Mouse (Mus musculus): ENCODE measurements around the gene Ankrd28. TPM values are rescaled to one million over a fixed set of nuclear protein-coding genes. Genes with fewer than 3 reads are reported as not detected.

Gene Ankrd28
- polyA plus RNA-seq, 1 experiment from 2014 or later = 7.9 TPM

- Histone ChIP-seq H3K4me1 (ENCODE audit: control insufficient read depth, insufficient read depth, low read depth, low read length) (peaks cover 25% of the 10 kb centered on the region), H3K4me2 (ENCODE audit: low read length) (no peak overlapping the region), H3K4me3 (ENCODE audit: low read length) (no peak overlapping the region), H3K36me3 (ENCODE audit: control insufficient read depth, insufficient read depth, low read length) (peaks cover 10% of the 10 kb centered on the region; the same call in 1 of the 2 replicates), H3K27me3 (replicated peaks; ENCODE audit: control insufficient read depth, insufficient read depth, low read length) (no peaks in the 10 kb centered on the region), H3K9me3 (ENCODE audit: control insufficient read depth, low read length) (no peaks in the 10 kb centered on the region), H3K27ac (ENCODE audit: low read depth, low read length) (no peak overlapping the region; the same call in 1 of the 2 replicates), H3K9ac (ENCODE audit: low read depth, low read length) (no peak overlapping the region)
- 79% methylated on average over 13 of the region's 13 CpGs for WGBS
- no peak for ATAC-seq
Measured at GRCm38 (mm10) chr14:31668326-31668725, 162.1 kb downstream of the Ankrd28 start.

- Histone ChIP-seq H3K4me1 (ENCODE audit: control insufficient read depth, insufficient read depth, low read depth, low read length) (peaks cover 28% of the 10 kb centered on the region), H3K27me3 (replicated peaks; ENCODE audit: control insufficient read depth, insufficient read depth, low read length) (no peaks in the 10 kb centered on the region), H3K4me2 (ENCODE audit: low read length) (no peak overlapping the region), H3K27ac (ENCODE audit: low read depth, low read length) (no peak overlapping the region), H3K9me3 (ENCODE audit: control insufficient read depth, low read length) (no peaks in the 10 kb centered on the region), H3K9ac (ENCODE audit: low read depth, low read length) (no peak overlapping the region), H3K4me3 (ENCODE audit: low read length) (no peak overlapping the region), H3K36me3 (ENCODE audit: control insufficient read depth, insufficient read depth, low read length) (peaks cover 10% of the 10 kb centered on the region; the same call in 1 of the 2 replicates)
- no peak for ATAC-seq
- WGBS = 83% methylated on average over 6 of the region's 6 CpGs
Measured at GRCm38 (mm10) chr14:31667741-31668140, 162.7 kb downstream of the Ankrd28 start.

- H3K36me3 ChIP-seq (ENCODE audit: control insufficient read depth, insufficient read depth, low read length) = peaks cover 10% of the 10 kb centered on the region; the same call in 1 of the 2 replicates
- no peak overlapping the region for H3K4me3 ChIP-seq (ENCODE audit: low read length)
- no peak for ATAC-seq
- no peak overlapping the region for H3K9ac ChIP-seq (ENCODE audit: low read depth, low read length)
- H3K27me3 ChIP-seq (replicated peaks; ENCODE audit: control insufficient read depth, insufficient read depth, low read length) = no peaks in the 10 kb centered on the region
- H3K27ac ChIP-seq (ENCODE audit: low read depth, low read length) = no peak overlapping the region
- no peak overlapping the region for H3K4me2 ChIP-seq (ENCODE audit: low read length)
- H3K9me3 ChIP-seq (ENCODE audit: control insufficient read depth, low read length) = no peaks in the 10 kb centered on the region
- WGBS = 95% methylated on average over 28 of the region's 28 CpGs
- peaks cover 35% of the 10 kb centered on the region for H3K4me1 ChIP-seq (ENCODE audit: control insufficient read depth, insufficient read depth, low read depth, low read length)
Measured at GRCm38 (mm10) chr14:31666931-31667705, 163.3 kb downstream of the Ankrd28 start.

- no peak overlapping the region for H3K4me3 ChIP-seq (ENCODE audit: low read length)
- no peak overlapping the region for H3K9ac ChIP-seq (ENCODE audit: low read depth, low read length)
- H3K27ac ChIP-seq (ENCODE audit: low read depth, low read length) = no peak overlapping the region
- H3K4me1 ChIP-seq (ENCODE audit: control insufficient read depth, insufficient read depth, low read depth, low read length) = peaks cover 42% of the 10 kb centered on the region
- H3K36me3 ChIP-seq (ENCODE audit: control insufficient read depth, insufficient read depth, low read length) = peaks cover 10% of the 10 kb centered on the region; the same call in 1 of the 2 replicates
- WGBS = 83% methylated on average over 4 of the region's 4 CpGs
- no peaks in the 10 kb centered on the region for H3K27me3 ChIP-seq (replicated peaks; ENCODE audit: control insufficient read depth, insufficient read depth, low read length)
- H3K4me2 ChIP-seq (ENCODE audit: low read length) = no peak overlapping the region
- ATAC-seq = no peak
- H3K9me3 ChIP-seq (ENCODE audit: control insufficient read depth, low read length) = no peaks in the 10 kb centered on the region
Measured at GRCm38 (mm10) chr14:31665566-31665940, 164.9 kb downstream of the Ankrd28 start.

GRCm38 (mm10) chr14:31664903-31665565, 165.4 kb downstream of the Ankrd28 start:
- Histone ChIP-seq H3K27me3 (replicated peaks; ENCODE audit: control insufficient read depth, insufficient read depth, low read length) (no peaks in the 10 kb centered on the region), H3K27ac (ENCODE audit: low read depth, low read length) (peak overlapping the region; percentile 57), H3K4me2 (ENCODE audit: low read length) (no peak overlapping the region), H3K9ac (ENCODE audit: low read depth, low read length) (no peak overlapping the region), H3K9me3 (ENCODE audit: control insufficient read depth, low read length) (no peaks in the 10 kb centered on the region), H3K36me3 (ENCODE audit: control insufficient read depth, insufficient read depth, low read length) (peaks cover 10% of the 10 kb centered on the region; the same call in 1 of the 2 replicates), H3K4me1 (ENCODE audit: control insufficient read depth, insufficient read depth, low read depth, low read length) (peaks cover 46% of the 10 kb centered on the region), H3K4me3 (ENCODE audit: low read length) (no peak overlapping the region)
- 66% methylated on average over 12 of the region's 12 CpGs for whole genome bisulfite sequencing
- no peak for ATAC-seq

GRCm38 (mm10) chr14:31664100-31664902, 166.2 kb downstream of the Ankrd28 start:
- peaks cover 10% of the 10 kb centered on the region; the same call in 1 of the 2 replicates for H3K36me3 ChIP-seq (ENCODE audit: control insufficient read depth, insufficient read depth, low read length)
- no peak for ATAC-seq
- peaks cover 47% of the 10 kb centered on the region for H3K4me1 ChIP-seq (ENCODE audit: control insufficient read depth, insufficient read depth, low read depth, low read length)
- WGBS = 41% methylated on average over 18 of the region's 18 CpGs
- no peak overlapping the region for H3K9ac ChIP-seq (ENCODE audit: low read depth, low read length)
- H3K4me2 ChIP-seq (ENCODE audit: low read length) = no peak overlapping the region
- peak overlapping the region; percentile 57 for H3K27ac ChIP-seq (ENCODE audit: low read depth, low read length)
- H3K9me3 ChIP-seq (ENCODE audit: control insufficient read depth, low read length) = no peaks in the 10 kb centered on the region
- no peak overlapping the region for H3K4me3 ChIP-seq (ENCODE audit: low read length)
- H3K27me3 ChIP-seq (replicated peaks; ENCODE audit: control insufficient read depth, insufficient read depth, low read length) = no peaks in the 10 kb centered on the region

GRCm38 (mm10) chr14:31663376-31664099, 166.9 kb downstream of the Ankrd28 start:
- Histone ChIP-seq H3K9me3 (ENCODE audit: control insufficient read depth, low read length) (no peaks in the 10 kb centered on the region), H3K36me3 (ENCODE audit: control insufficient read depth, insufficient read depth, low read length) (peaks cover 10% of the 10 kb centered on the region; the same call in 1 of the 2 replicates), H3K9ac (ENCODE audit: low read depth, low read length) (no peak overlapping the region), H3K4me3 (ENCODE audit: low read length) (no peak overlapping the region), H3K4me1 (ENCODE audit: control insufficient read depth, insufficient read depth, low read depth, low read length) (peaks cover 46% of the 10 kb centered on the region), H3K27me3 (replicated peaks; ENCODE audit: control insufficient read depth, insufficient read depth, low read length) (no peaks in the 10 kb centered on the region), H3K27ac (ENCODE audit: low read depth, low read length) (peak overlapping the region; percentile 99), H3K4me2 (ENCODE audit: low read length) (no peak overlapping the region)
- ATAC-seq = no peak
- WGBS = 86% methylated on average over 13 of the region's 13 CpGs

GRCm38 (mm10) chr14:31662555-31663211, 167.8 kb downstream of the Ankrd28 start:
- H3K36me3 ChIP-seq (ENCODE audit: control insufficient read depth, insufficient read depth, low read length) = peaks cover 9% of the 10 kb centered on the region; the same call in 1 of the 2 replicates
- H3K9me3 ChIP-seq (ENCODE audit: control insufficient read depth, low read length) = no peaks in the 10 kb centered on the region
- H3K27ac ChIP-seq (ENCODE audit: low read depth, low read length) = peak overlapping the region; percentile 99
- peak overlapping the region; percentile 79 for H3K9ac ChIP-seq (ENCODE audit: low read depth, low read length)
- no peaks in the 10 kb centered on the region for H3K27me3 ChIP-seq (replicated peaks; ENCODE audit: control insufficient read depth, insufficient read depth, low read length)
- ATAC-seq = peak; percentile 45
- H3K4me1 ChIP-seq (ENCODE audit: control insufficient read depth, insufficient read depth, low read depth, low read length) = peaks cover 51% of the 10 kb centered on the region
- peak overlapping the region; percentile 45 for H3K4me3 ChIP-seq (ENCODE audit: low read length)
- peak overlapping the region; percentile 78 for H3K4me2 ChIP-seq (ENCODE audit: low read length)
- 12% methylated on average over 9 of the region's 9 CpGs for WGBS
